Mouse (Mus musculus) limb, embryonic 11.5 days (tissue): ENCODE results near the gene Ttll3. TPM values are rescaled to one million over a fixed set of nuclear protein-coding genes. Genes with fewer than 3 reads are reported as not detected.

Experiments used
- ATAC-seq: fragments of 200-750 bp; cut with Nextera tagmentation; 2 replicates; pipeline ENCODE4 v1.8.0; 2017; ENCODE audit warnings: low read depth; ENCODE audit not compliant: insufficient number of reproducible peaks, low FRiP score, low TSS enrichment
- DNase-seq: peaks from one replicate; pipeline ENCODE4 v3.0.0-alpha.2; 2015; ENCODE audit warnings: low spot score
- H3K27ac ChIP-seq: fragments of 300-500 bp; sonication (generic); replicated peaks from 2 replicates; pipeline ENCODE4 v1.5.1; 2014; ENCODE audit warnings: low read depth, mild to moderate bottlenecking, low read length
- H3K27me3 ChIP-seq: fragments of 300-500 bp; sonication (generic); 2 replicates; pipeline ENCODE4 v1.6.1; 2014; ENCODE audit warnings: mild to moderate bottlenecking, low read length, mixed read lengths; ENCODE audit not compliant: control insufficient read depth, insufficient read depth
- H3K36me3 ChIP-seq: fragments of 300-500 bp; sonication (generic); 2 replicates; pipeline ENCODE4 v1.6.1; 2014; ENCODE audit warnings: mild to moderate bottlenecking, low read length, moderate library complexity, mixed read lengths; ENCODE audit not compliant: control insufficient read depth, insufficient read depth
- H3K4me1 ChIP-seq: fragments of 300-500 bp; sonication (generic); 2 replicates; pipeline ENCODE4 v1.6.1; 2014; ENCODE audit warnings: low read length, mixed read lengths; ENCODE audit not compliant: control insufficient read depth, insufficient read depth
- H3K4me2 ChIP-seq: fragments of 300-500 bp; sonication (generic); 2 replicates; pipeline ENCODE4 v1.6.1; 2014; ENCODE audit warnings: low read depth, mild to moderate bottlenecking, moderate library complexity; ENCODE audit not compliant: severe bottlenecking
- H3K4me3 ChIP-seq: fragments of 300-500 bp; sonication (generic); 2 replicates; pipeline ENCODE4 v1.5.1; 2014; ENCODE audit warnings: low read depth, low read length
- H3K9ac ChIP-seq: fragments of 300-500 bp; sonication (generic); 2 replicates; pipeline ENCODE4 v1.6.1; 2014; ENCODE audit warnings: mild to moderate bottlenecking, low read length
- H3K9me3 ChIP-seq: fragments of 300-500 bp; sonication (generic); 2 replicates; pipeline ENCODE4 v1.6.1; 2016; ENCODE audit warnings: low read length; ENCODE audit not compliant: control insufficient read depth
- WGBS: fragments of 180-500 bp; shearing (Covaris S2); extraction: QIAGEN DNeasy Blood & Tissue Kit; methylation state at CpG from one replicate; pipeline ENCODE4 v1.1.7; 2014; 5-methylcytosine and 5-hydroxymethylcytosine counted together
- microRNA-seq: library from miRNA; unstranded; fragments of <30 nt; microRNA quantifications from one replicate; pipeline ENCODE4, GENCODE M21; 2016
- polyA plus RNA-seq: library from polyadenylated mRNA; unstranded; fragments of >200 nt; fragmentation: Nextera tagmentation; extraction: Ambion mirVana; gene quantifications from 2 replicates; pipeline ENCODE4 v1.2.1, GENCODE M21; 2014

Gene Ttll3
- polyA plus RNA-seq, 1 experiment from 2014 or later, result 2.1 TPM

GRCm38 (mm10) chr6:113464040-113464439 is 75.0 kb downstream of the Ttll3 start:
- Histone ChIP-seq H3K9me3 (no peaks in the 10 kb centered on the region), H3K27me3 (0 out of 2 replicates have a peak, but pooled peaks cover 3% of the 10 kb centered on the region), H3K4me2 (no peak overlapping the region), H3K27ac (no peak overlapping the region), H3K4me3 (no peak overlapping the region), H3K9ac (no peak overlapping the region), H3K4me1 (no peaks in the 10 kb centered on the region), H3K36me3 (no peaks in the 10 kb centered on the region)
- DNase-seq, result no peak
- no peak for ATAC-seq
- 72% methylated on average over 7 of the region's 7 CpGs for WGBS

Small RNAs within 50 kb of the gene (microRNA-seq; reads per million reads assigned to microRNA genes)
- not detected for gene Gm24387

Other genes starting within 250 kb of the Ttll3 start
- 0.58 and 0.65 TPM in 2 replicates for gene Lhfpl4, start 193.9 kb upstream of the Ttll3 start, polyA plus RNA-seq
- gene Mtmr14, start 151.4 kb upstream of the Ttll3 start, polyA plus RNA-seq, result 41.8 and 47.2 TPM in 2 replicates
- gene Cpne9, start 107.0 kb upstream of the Ttll3 start, polyA plus RNA-seq, result 0.11 TPM in 1 of 2 replicates, not detected in the other
- gene Brpf1, start 82.1 kb upstream of the Ttll3 start, polyA plus RNA-seq, result 26.4 and 29.2 TPM in 2 replicates
- gene Ogg1, start 62.3 kb upstream of the Ttll3 start, polyA plus RNA-seq, result 15.1 and 16.2 TPM in 2 replicates
- 62.2 and 62.6 TPM in 2 replicates for gene Camk1, start 45.3 kb upstream of the Ttll3 start, polyA plus RNA-seq
- 52.6 and 53.7 TPM in 2 replicates for gene Tada3, start 11.4 kb upstream of the Ttll3 start, polyA plus RNA-seq
- 186 and 197 TPM in 2 replicates for gene Arpc4, start 11.1 kb upstream of the Ttll3 start, polyA plus RNA-seq
- 34.9 and 39.0 TPM in 2 replicates for gene Rpusd3, start 30.1 kb downstream of the Ttll3 start, polyA plus RNA-seq
- not detected in 2 replicates for gene Cidec, start 46.5 kb downstream of the Ttll3 start, polyA plus RNA-seq
- 71.0 and 76.1 TPM in 2 replicates for gene Jagn1, start 53.3 kb downstream of the Ttll3 start, polyA plus RNA-seq
- 1.2 and 1.5 TPM in 2 replicates for gene Il17re, start 69.2 kb downstream of the Ttll3 start, polyA plus RNA-seq
- gene Il17rc, start 82.2 kb downstream of the Ttll3 start, polyA plus RNA-seq, result 2.4 and 3.2 TPM in 2 replicates
- 11.2 and 11.8 TPM in 2 replicates for gene Creld1, start 94.0 kb downstream of the Ttll3 start, polyA plus RNA-seq
- 0.31 and 0.33 TPM in 2 replicates for gene Prrt3, start 112.7 kb downstream of the Ttll3 start, polyA plus RNA-seq
- 74.5 and 74.8 TPM in 2 replicates for gene Emc3, start 142.4 kb downstream of the Ttll3 start, polyA plus RNA-seq
- 17.0 and 22.2 TPM in 2 replicates for gene Fancd2, start 142.4 kb downstream of the Ttll3 start, polyA plus RNA-seq
- 0.19 and 0.40 TPM in 2 replicates for gene Fancd2os, start 211.5 kb downstream of the Ttll3 start, polyA plus RNA-seq
- gene Brk1, start 215.5 kb downstream of the Ttll3 start, polyA plus RNA-seq, result 220 and 221 TPM in 2 replicates
- gene Vhl, start 234.7 kb downstream of the Ttll3 start, polyA plus RNA-seq, result 60.3 and 60.5 TPM in 2 replicates
- gene Irak2, start 249.2 kb downstream of the Ttll3 start, polyA plus RNA-seq, result 2.9 and 3.9 TPM in 2 replicates